Mouse (Mus musculus): ENCODE measurements around the gene Yaf2.
"Not testable (repeated sequence)": the region's sequence is repeated elsewhere in the genome, so short reads cannot be mapped to it uniquely, and the experiment has no call there.

Yaf2 gene

DNA sequence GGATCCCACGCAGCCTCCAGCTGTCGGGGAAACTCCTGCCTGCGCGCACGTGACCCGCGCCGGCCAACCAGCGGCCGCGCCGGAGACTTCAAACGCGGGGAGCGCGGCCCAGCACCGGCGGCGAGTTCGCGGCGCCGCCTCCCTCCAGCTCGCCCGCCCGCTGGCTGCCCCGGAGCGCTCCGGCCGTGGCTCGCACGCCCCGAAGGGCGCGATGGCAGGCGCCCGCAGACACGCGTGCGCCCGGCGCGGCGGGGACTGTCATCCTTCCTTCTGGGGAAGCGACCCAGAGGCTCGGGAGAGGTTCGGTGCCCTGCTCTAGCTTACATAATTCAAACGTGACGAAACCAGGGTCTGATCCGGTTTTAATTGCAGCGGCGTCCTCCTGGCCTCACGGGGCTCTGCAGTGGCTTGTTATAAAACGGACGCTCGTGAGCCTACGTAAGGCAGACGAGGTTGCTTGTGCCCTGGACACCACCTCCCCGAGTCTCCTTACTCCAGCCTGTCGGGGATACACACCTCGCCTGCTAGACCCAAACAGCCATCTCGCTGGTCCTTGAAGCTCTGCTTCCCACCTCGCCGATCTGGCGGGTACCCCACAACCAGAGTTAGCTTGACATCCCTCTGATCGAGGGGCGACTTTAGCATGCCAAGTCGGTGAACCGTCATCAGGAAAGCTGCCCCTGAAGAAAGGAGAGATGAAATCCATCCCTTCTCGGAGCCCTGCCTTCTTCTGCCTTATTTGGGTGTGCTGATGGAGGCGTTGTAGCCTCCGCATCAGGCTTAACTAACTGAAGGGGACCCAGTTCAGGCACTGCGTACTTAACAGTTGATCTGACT is at the start of gene Yaf2:
TSS of gene Yaf2 (minus strand) at position 11 of the 837 bp plus-strand sequence.
- peak; percentile 88 for DNase-seq (ENCODE audit: low spot score)

DNA sequence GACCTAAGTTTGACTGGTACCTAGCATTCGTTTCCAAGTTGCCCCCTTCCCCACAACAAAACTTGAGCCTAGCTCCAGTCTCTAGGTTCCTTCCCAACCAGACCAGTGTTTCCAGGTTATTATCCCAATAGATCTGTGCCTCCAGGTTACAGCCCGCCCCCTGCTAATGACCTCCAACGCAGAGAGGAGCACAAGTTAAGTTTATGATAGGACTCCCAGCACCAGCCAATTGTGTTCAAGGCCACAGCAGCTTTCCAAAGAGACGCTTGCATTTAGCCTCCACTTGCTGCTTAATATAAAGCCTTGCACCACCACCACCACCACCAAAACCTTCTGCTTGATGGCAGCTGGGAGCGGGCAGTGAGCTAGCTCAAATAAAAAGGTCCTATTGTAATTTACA is 44.6 kb upstream of the Yaf2 start:
- no peak for DNase-seq (ENCODE audit: low spot score)

DNA sequence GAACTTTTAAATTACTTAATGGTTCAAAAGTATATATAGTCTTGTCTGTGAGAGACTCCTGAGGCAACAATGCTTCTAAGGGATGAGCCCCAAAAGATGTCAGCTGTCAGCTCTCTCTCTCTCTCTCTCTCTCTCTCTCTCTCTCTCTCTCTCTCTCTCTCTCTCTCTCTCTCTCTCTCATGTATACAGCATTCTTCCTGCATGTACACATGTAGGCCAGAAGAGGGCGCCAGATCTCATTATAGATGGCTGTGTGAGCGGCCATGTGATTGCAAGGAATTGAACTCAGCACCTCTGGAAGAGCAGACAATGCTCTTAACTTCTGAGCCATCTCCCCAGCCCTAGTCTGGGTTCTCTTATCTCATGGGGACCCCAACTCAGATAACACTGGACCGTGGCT is 42.4 kb upstream of the Yaf2 start:
- DNase-seq (ENCODE audit: low spot score): no peak

DNA sequence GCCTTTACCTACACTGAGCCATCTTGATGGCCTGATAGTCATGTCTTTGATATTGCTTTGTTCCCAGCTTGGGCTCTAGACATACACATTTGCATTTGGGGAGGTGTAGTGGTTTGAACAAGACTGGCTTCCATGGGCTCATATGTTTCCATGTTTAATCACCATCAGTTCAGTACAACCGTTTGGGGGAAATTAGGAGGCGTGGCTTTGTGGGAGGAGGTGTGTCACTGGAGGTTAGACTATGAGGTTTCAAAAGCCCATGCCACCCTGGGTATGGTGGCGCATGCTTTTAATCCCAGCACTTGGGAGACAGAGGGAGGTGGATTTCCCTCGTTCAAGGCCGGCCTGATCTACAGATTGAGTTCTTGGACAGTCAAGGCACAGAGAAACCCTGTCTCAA is 39.0 kb upstream of the Yaf2 start:
- DNase-seq (ENCODE audit: low spot score): no peak

DNA sequence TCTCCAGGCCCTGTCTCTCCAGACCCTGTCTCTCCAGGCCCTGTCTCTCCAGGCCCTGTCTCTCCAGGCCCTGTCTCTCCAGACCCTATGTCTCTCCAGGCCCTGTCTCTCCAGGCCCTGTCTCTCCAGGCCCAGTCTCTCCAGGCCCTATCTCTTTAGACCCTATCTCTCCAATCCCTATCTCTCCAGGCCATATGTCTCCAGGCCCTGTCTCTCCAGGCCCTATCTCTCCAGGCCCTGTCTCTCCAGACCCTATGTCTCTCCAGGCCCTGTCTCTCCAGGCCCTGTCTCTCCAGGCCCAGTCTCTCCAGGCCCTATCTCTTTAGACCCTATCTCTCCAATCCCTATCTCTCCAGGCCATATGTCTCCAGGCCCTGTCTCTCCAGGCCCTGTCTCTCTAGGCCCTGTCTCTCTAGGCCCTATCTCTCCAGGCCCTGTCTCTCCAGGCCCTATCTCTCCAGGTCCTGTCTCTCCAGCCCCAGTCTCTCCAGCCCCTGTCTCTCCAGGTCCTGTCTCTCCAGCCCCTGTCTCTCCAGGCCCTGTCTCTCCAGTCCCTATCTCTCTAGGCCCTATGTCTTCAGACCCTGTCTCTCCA is 35.9 kb upstream of the Yaf2 start:
- DNase-seq (ENCODE audit: low spot score): not testable (repeated sequence)

DNA sequence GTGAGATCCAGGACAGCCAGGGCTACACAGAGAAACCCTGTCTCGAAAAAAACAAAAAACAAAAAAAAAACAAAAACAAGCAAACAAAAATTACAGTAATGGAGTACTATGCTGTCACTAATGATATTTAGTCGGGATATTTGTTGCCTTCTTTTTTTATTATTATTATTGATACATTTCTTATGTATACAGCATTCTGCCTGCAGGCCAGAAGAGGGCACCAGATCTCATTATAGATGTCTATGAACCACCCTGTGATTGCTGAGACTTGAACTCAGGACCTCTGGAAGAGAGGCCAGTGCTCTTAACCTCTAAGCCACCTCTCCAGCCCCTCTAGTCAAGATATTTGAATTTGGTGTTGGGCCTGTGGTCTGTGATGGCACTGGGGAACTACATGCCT is 35.1 kb upstream of the Yaf2 start:
- DNase-seq (ENCODE audit: low spot score): no peak

DNA sequence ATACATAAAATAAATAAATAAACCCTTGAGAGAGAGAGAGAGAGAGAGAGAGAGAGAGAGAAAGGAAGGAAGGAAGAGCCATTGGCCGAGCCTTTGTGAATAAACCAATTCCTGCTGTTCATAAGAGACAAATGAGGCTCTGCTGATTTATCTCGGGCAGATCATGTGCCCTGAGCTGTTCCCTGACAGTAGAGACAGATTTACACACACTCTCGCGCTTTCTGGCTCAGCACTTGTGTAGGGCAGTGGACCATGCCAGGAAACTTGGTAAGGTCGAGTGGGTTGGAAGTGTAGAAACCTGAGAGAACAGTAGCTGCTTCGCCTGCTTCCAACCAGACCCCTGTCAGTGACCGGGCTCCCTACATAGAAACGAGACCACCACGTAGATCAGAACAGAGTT is 31.8 kb upstream of the Yaf2 start:
- no peak for DNase-seq (ENCODE audit: low spot score)

DNA sequence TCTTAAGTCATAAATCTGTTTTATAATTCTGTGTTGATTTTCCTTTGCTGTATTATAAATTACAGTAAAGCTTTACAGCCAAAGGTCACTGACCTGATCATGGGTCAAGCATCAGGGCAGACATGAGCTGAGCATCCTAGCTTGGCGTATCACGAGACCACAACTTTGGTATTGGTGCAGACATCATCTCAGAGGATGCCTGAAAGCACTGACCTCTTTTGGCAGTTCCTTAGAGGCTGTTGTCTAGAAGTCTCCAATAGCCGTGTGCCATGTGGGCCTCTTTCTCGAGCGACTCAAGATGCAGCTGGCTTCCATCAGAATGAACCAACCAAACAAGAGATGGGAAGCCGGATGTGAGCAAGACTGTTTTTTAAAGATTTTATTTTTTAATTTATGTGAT is 28.8 kb upstream of the Yaf2 start:
- no peak for DNase-seq (ENCODE audit: low spot score)

DNA sequence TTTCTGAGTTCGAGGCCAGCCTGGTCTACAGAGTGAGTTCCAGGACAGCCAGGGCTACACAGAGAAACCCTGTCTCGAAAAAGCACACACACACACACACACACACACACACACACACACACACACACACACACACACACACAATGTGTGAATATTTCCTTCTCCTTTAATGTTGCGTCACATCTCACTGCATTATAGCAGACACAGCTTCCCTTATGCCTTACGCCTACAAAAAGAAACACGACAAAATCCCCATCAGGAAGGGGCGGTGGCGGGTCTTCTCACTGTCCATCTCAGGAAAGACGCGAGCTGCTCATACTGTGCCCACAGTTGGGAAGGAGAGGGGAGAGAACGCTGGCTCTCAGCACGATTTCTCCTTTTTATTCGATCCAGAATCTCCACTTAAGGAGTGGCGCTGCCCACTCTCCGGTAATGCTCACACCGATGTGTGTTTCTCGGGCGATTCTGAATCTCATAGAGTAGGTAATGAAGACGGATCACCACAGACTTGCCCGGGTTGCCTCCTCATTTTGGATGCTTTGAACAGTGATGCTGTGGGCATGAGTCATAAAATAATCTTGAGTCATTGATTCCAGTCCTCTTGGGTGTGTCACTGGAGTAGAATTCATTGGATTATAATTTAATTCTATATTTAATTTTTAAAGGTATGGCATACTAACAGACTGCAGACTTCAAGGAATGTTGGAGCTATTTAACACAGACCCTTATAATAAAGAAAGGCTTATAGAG is 21.8 kb upstream of the Yaf2 start:
- no peak for DNase-seq (ENCODE audit: low spot score)

DNA sequence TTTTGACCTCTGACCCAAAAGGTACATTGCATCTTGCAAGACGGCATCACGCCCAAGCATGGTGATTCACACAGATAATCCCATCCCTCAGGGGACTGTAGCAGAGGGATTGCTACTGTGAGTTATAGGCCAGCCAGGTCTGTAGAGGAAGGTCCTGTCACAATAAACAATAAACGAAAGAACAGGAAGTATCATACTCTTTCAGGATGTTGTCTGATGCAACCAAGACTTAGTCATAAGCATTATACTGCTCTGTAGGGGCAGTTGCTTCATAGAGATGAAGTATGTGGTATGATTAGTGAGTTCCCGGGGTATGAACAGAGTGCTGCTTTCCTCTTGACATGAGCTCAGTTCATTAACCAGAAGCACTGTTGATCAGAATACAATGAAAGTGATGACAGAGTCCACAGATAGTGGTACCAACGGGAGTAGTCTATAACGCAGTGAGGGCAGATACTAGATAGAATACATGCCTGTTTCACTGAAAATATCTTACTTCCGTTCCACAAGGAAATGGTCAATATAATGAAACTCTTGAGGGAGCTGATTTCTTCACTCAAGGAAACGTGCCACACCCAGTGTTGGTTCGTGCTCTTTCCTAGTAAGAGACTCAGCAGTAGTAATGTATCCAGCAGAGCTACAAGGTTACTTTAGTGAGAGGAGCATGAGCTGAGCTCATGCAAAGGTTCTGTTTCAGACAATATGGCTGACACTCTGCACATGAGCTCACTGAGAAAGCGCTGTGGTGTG is 4.1 kb upstream of the Yaf2 start:
- no peak for DNase-seq (ENCODE audit: low spot score)

DNA sequence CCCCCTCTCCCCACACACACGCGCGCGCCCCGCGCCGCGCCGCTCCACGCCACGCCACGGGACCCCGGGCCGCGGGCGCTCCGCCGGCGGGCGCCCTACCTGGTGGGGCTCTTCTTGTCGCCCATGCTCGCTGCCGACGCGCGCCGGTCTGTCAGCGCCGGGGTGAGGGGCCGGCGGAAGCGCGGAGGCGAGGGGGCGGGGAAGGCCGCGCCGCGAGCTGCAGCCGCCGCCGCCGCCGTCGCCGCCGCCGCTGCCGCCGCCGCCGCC is 144 bp downstream of the Yaf2 start:
- DNase-seq (ENCODE audit: low spot score): no peak

DNA sequence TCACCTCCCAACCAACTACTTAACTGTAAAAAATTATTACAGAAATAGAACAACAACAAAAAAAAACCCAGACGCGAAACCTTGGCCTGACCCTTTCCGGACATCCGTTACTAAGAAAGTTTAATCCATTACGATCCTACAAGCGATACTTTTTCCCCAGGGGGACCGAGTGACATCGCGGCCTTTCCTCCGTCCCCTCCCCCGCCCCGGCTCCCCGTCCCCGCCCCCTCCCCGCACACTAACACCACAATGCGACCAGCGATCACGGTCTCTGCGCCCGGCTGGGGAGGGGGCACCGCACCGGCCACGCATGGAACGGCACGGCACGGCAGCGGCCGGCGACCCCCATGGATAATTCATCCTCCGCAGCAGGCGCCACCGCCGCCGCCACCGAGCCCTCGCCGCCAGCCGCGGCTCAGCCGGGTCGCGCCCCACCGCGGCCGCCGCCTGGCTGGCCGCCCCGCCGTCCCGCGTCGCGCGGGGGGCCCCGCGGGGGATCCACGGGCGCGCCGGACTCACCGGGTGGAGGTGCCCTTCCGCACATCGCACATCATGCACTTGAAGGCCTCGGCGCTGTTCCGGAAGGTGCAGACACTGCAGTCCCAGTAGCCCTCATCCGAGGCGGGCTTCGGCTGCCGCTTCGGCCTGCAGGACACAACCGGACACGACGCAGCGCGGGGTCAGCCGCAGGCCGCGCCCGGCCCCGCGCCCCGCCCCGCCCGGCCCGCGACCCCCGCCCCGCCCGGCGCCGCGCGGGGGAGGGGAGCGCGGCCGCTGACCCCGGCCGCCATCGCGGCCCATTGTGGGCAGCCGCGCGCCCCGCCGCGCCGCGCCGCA is 696 bp downstream of the Yaf2 start:
- peak; percentile 71 for DNase-seq (ENCODE audit: low spot score)

DNA sequence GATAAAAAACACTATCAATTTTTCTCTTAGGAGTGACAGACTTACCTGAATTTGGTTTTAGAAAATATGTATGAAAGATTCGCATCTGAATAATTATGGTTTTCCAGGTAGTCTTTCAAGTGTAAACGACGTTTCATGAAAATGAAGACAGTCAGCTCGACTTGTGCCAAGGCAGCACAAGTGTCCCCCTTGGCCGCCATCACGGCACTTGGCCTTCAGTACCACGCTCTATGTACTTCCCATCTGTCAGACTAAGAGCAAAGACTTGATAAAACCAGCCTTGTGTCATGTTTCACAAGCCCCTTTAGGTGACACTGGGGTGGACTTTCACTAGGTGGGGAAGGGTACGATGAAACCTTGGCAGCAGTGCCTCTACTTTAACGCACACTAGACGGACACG is 5.5 kb downstream of the Yaf2 start:
- DNase-seq (ENCODE audit: low spot score): no peak

DNA sequence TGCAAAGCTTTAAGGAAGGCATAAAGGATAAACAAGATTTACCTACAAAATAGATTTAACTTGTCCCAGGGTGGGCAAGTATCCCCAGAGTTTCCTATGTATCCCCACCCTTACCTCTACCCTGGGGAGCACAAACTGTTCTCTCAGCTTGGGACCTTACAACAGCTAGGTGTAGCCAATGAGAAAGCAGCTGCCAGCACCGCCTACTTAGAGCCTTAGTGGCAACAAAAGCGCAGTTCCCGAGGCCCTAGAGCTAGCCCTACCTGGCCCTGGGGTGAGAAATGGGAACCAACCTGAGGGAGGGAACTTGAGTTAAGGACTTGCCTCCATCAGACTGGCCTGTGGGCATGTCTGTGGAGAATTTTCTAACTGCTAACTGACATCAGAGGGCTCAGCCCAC is 9.5 kb downstream of the Yaf2 start:
- DNase-seq (ENCODE audit: low spot score): no peak

DNA sequence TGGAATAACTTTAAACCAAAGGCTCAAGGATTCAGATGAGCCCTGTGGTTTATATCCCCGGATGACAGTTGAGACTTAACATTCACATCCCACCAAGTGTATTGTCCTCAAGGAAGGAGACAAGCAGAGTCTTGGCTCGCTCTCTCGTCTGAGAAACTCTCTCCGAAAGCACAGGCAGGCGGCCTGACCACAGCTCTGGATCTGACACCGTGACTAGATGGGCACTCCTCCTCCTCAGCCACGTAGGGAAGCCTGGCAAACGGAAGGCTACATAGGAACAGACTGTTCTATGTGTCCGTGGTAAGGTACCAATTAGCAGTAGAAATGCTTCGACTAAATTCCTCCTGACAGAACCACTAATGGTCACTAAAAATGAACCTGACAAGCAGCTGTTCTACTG is 10.1 kb downstream of the Yaf2 start:
- no peak for DNase-seq (ENCODE audit: low spot score)

DNA sequence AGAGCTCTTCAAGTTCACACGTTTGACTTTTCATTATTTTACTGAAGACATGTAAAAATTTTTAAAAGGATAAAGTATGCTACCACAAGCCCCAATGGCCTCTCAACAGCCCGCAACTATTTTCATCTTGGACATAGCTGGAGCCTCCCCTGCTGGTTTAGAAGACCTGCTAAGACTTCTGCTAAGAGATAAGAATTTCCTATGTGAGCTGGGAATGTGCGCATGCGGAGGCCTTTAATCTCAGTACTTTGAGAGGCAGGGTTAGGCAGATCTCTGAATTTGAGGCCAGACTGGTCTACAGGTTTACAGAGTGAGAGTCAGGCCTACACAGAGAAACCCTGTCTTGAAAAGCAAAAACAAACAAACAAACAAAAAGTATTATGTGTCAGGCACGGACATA is 11.4 kb downstream of the Yaf2 start:
- no peak for DNase-seq (ENCODE audit: low spot score)

DNA sequence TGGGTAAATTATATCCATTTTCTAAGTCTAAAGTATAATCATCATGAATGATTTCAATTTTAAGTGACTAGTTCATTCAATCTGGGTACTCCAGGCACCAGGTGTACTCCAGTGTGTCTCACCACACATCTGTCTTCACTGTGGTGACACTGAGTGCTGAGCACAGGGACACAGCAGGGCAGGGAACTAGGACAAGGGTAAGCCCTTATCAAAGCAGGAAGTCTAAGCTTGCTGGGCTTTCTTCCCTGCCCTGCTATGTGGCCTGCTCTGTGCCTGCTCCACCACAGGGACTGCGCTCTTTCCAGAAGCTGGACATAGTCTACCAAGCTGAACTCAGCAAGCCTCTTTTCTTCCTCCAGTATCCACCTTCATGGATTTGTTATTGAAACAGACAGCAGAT is 18.0 kb downstream of the Yaf2 start:
- DNase-seq (ENCODE audit: low spot score): no peak

DNA sequence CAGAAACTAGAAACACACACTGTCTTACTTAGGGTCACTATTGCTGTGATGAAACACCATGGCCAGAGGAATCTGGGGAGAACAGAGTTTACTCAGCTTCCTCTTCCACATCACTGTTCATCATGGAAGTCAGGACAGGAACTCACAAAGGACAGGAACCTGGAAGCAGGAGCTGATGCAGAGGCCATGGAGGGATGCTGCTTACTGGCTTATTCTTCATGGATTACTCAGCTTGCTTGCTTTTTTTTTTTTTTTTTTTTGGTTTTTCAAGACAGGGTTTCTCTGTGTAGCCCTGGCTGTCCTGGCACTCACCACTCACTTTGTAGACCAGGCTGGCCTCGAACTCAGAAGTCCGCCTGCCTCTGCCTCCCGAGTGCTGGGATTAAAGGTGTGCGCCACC is 26.4 kb downstream of the Yaf2 start:
- not testable (repeated sequence) for DNase-seq (ENCODE audit: low spot score)

DNA sequence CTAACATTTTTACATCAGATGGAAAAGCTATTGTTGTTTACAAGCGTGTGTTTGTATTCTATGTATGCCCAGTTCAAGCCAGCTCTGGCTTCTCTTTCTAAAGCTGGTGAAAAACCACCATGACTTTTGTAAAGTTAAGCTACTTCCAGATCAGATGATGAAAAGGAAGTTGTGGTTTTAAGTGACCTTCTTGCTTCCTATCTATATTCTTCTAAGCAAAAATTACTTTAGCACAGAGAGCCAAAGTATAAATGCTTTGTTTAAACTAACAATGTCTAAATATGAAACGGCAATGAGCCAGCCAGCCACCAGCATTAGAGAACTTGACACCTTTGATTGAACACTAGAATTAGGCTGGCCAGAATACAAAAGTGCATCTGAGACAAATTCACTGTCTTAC is 38.5 kb downstream of the Yaf2 start:
- DNase-seq (ENCODE audit: low spot score): no peak

DNA sequence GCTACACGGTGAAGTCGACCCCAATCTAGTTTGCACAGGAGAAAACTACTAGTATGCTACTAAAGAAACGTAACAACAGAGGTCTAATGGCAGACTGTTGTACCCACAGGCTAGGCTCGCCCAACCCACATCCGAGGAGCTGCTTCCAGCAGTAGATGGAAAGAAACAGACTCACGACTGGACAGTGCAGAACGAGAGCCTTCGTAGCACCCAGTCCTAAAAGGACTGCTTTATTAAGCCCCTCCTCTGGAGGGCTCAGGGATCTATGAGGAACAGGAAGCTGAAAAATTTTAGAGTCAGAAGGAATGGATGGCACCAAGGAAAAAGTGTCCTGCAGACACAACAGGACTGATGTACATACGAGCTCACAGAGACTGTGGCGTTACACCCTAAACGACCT is 42.3 kb downstream of the Yaf2 start:
- DNase-seq (ENCODE audit: low spot score): no peak

DNA sequence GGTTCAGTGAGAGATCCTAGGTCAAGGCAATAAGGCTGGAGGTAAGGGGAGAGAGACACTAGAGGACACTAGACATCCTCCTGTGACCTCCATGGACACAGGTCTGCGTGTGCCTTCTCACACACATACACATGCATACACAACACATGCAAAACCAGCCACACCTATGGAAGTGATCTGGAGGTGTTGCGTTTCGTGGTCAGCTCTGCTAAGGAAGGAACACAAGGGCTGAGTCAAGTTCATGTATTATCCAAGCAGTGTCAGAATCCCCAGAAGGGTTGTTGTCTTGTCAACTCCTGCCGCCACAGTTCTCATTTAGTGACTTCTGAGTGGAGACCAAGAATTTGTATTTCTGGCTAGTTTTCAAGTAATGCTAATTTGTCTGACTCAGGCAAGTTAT is 48.4 kb downstream of the Yaf2 start:
- no peak for DNase-seq (ENCODE audit: low spot score)

DNA sequence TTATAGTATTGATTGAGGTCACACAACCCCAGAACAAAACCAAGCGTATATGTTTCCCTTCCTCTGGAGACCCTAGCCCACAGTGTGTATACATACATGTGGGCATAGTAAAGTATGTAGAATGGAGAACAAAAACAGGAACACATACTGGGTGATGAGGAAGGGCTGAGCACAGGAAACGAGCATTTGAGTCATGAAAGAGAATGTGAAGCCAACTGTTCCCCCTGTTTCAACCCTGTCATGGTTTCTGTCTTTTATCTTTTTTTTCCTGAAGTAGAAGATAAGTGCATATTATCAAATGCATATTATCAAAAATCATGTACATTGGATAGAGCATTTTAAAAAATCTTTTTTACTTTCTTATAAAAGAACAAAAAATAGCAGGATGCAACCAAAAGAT is 49.1 kb downstream of the Yaf2 start:
- DNase-seq (ENCODE audit: low spot score): no peak

All from testis, postnatal 10 days (tissue).